Mouse (Mus musculus) adrenal gland, postnatal 36 days (tissue): ENCODE data around the gene Msrb1. TPM values are rescaled to one million over a fixed set of nuclear protein-coding genes. Genes with fewer than 3 reads are reported as not detected.

ENCODE experiments used
- DNase-seq, 2 experiments: peaks; one replicate each; pipeline ENCODE4 v3.0.0; 2021; ENCODE audit warnings: mixed read lengths in 1 of 2
- total RNA-seq, 2 experiments: library from RNA; stranded (reverse); gene quantifications; 2 replicates each; pipeline ENCODE4 v1.2.3; 2021

The Msrb1 gene
- total RNA-seq, 2 experiments from 2014 or later: 84.2 to 86.1 TPM

GRCm38 (mm10) chr17:24743896-24744295, 7.5 kb downstream of the Msrb1 start:
- no peak for DNase-seq

- DNase-seq: no peak
These were observed 7.9 kb downstream of the Msrb1 start for GRCm38 (mm10) chr17:24744381-24744780.

- peak; percentile 85 to 86 for DNase-seq
These were observed 9.4 kb downstream of the Msrb1 start for GRCm38 (mm10) chr17:24745526-24746497.

- no peak for DNase-seq
These were observed 10.5 kb downstream of the Msrb1 start for GRCm38 (mm10) chr17:24746986-24747385.

GRCm38 (mm10) chr17:24751528-24751927, 15.1 kb downstream of the Msrb1 start:
- DNase-seq: no peak

GRCm38 (mm10) chr17:24752415-24753394, 16.3 kb downstream of the Msrb1 start, which contains the start of gene Hs3st6:
Hs3st6 (plus strand) TSS chr17:24752988.
- DNase-seq: peak; percentile 41 to 50

- no peak for DNase-seq
These were observed 21.0 kb downstream of the Msrb1 start for GRCm38 (mm10) chr17:24757394-24757793.

- DNase-seq: no peak
These were observed 24.7 kb downstream of the Msrb1 start for GRCm38 (mm10) chr17:24761121-24761520.

GRCm38 (mm10) chr17:24765016-24765905, 28.8 kb downstream of the Msrb1 start:
- no peak for DNase-seq

GRCm38 (mm10) chr17:24766266-24766875, 29.9 kb downstream of the Msrb1 start:
- DNase-seq: no peak

GRCm38 (mm10) chr17:24769146-24769545, 32.7 kb downstream of the Msrb1 start:
- no peak for DNase-seq

GRCm38 (mm10) chr17:24773241-24773640, 36.8 kb downstream of the Msrb1 start:
- no peak for DNase-seq

- DNase-seq: no peak
These were observed 38.7 kb downstream of the Msrb1 start for GRCm38 (mm10) chr17:24775173-24775572.

GRCm38 (mm10) chr17:24777073-24777472, 40.6 kb downstream of the Msrb1 start:
- DNase-seq: no peak

- no peak for DNase-seq
These were observed 44.4 kb downstream of the Msrb1 start for GRCm38 (mm10) chr17:24780821-24781220.

- no peak for DNase-seq
These were observed 55.7 kb downstream of the Msrb1 start for GRCm38 (mm10) chr17:24792190-24792589.
